10 mouse cellular contexts compared by ENCODE assay signal in the genomic region with DNA sequence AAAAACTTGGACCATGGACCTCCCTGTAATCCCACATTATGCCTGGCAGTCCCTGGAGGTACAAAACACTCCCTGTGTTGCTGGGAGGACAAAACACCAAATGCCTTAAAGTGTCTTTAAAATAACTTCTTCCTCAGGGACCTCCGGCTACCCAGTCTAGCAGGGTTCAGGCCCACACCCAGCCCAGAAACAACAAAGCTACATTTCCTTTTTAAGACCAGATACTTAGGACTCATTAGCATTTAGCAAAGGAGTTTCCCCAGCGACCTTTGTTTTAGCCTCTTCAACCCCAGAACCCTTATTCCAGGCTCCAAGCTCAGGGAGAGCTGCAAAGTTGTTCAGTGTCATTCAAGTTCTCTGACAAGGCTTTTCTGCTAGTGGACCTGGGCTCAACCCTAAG. TPM values are rescaled to one million over a fixed set of nuclear protein-coding genes. Genes with fewer than 3 reads are reported as not detected.
DNase-seq lines count a peak whose midpoint lies in the region; ATAC-seq and TF ChIP-seq lines count a peak whose summit lies in the region.
"Had no signal": no experiment of that assay in that cellular context is flagged by ENCODE, and none has a peak within 500 bp of the region (broad histone marks: within the 10 kb centered on the region; RNA-seq: fewer than 3 reads in every experiment).

No protein-coding gene starts in this region.

- ATAC-seq in kidney, postnatal 0 days (replicated peaks; ENCODE audit: low FRiP score, low read depth), result no peak
- no peak for ATAC-seq in embryonic facial prominence, embryonic 13.5 days (ENCODE audit: insufficient number of reproducible peaks, insufficient read depth, low FRiP score, low TSS enrichment, low read depth)
- ATAC-seq in hindbrain, postnatal 0 days, result no peak
- no peak for ATAC-seq in neural tube, embryonic 12.5 days (ENCODE audit: low FRiP score, low read depth)

- H3K4me1 ChIP-seq in kidney, postnatal 0 days (replicated peaks; ENCODE audit: insufficient read depth, low read length), result peaks cover 8% of the 10 kb centered on the region; the same call in 1 of the 2 replicates
- H3K4me1 ChIP-seq in embryonic facial prominence, embryonic 13.5 days, result peaks cover 13% of the 10 kb centered on the region; the same call in 1 of the 2 replicates
- H3K4me1 ChIP-seq in hindbrain, postnatal 0 days (ENCODE audit: insufficient read depth, low read length), result peaks cover 18% of the 10 kb centered on the region
- H3K4me1 ChIP-seq in neural tube, embryonic 12.5 days, result peaks cover 31% of the 10 kb centered on the region

- peak overlapping the region; percentile 54; the same call in 1 of the 2 replicates for H3K9ac ChIP-seq in kidney, postnatal 0 days (ENCODE audit: low read depth, low read length)
- H3K9ac ChIP-seq in embryonic facial prominence, embryonic 13.5 days, result peak overlapping the region; percentile 71
- peak overlapping the region; percentile 68 for H3K9ac ChIP-seq in hindbrain, postnatal 0 days (replicated peaks; ENCODE audit: low read length)
- H3K9ac ChIP-seq in neural tube, embryonic 12.5 days, result peak overlapping the region; percentile 81

- intact Hi-C loops in left cerebral cortex, postnatal 14 days (cut with DNase I), result no loop called here

- peak overlapping the region; percentile 19; the same call in 1 of the 2 replicates for H3K27ac ChIP-seq in kidney, postnatal 0 days
- H3K27ac ChIP-seq in embryonic facial prominence, embryonic 13.5 days, result no peak overlapping the region
- peak overlapping the region; percentile 90 for H3K27ac ChIP-seq in hindbrain, postnatal 0 days
- H3K27ac ChIP-seq in neural tube, embryonic 12.5 days, result peak overlapping the region; percentile 96

- no peak for TF ChIP-seq CTCF in kidney, postnatal 0 days (IDR thresholded peaks at IDR 0.05; ENCODE audit: low read depth)
- no peak for TF ChIP-seq CTCF in hindbrain, postnatal 0 days (IDR thresholded peaks at IDR 0.05; ENCODE audit: low read depth)

- H3K4me3 ChIP-seq in kidney, postnatal 0 days (replicated peaks; ENCODE audit: low read depth, low read length), result peak overlapping the region; percentile 52
- peak overlapping the region; percentile 55 for H3K4me3 ChIP-seq in embryonic facial prominence, embryonic 13.5 days
- peak overlapping the region; percentile 60 for H3K4me3 ChIP-seq in hindbrain, postnatal 0 days (ENCODE audit: low read length)
- H3K4me3 ChIP-seq in neural tube, embryonic 12.5 days, result peak overlapping the region; percentile 67

- DNase-seq in kidney, postnatal 0 days (ENCODE audit: low spot score), result no peak
- DNase-seq in kidney, postnatal 14 days, result no peak
- DNase-seq in hindbrain, postnatal 0 days (ENCODE audit: low spot score), result no peak
- no peak for DNase-seq in left cerebral cortex, postnatal 14 days (ENCODE audit: low spot score in 2 of 2)
- DNase-seq in adipocyte (ENCODE audit: low spot score), result no peak
- no peak for DNase-seq in kidney, adult 18-20 months
- DNase-seq: thymus, postnatal 25 days had no signal

- no peaks in the 10 kb centered on the region for H3K9me3 ChIP-seq in kidney, postnatal 0 days (replicated peaks; ENCODE audit: low read length)
- H3K9me3 ChIP-seq in embryonic facial prominence, embryonic 13.5 days, result no peaks in the 10 kb centered on the region
- H3K9me3 ChIP-seq in hindbrain, postnatal 0 days (ENCODE audit: low read length), result no peaks in the 10 kb centered on the region
- no peaks in the 10 kb centered on the region for H3K9me3 ChIP-seq in neural tube, embryonic 12.5 days

- peak overlapping the region; percentile 91 for H3K4me2 ChIP-seq in kidney, postnatal 0 days (ENCODE audit: low read length)
- H3K4me2 ChIP-seq in embryonic facial prominence, embryonic 13.5 days, result peak overlapping the region; percentile 94
- peak overlapping the region; percentile 86 for H3K4me2 ChIP-seq in hindbrain, postnatal 0 days (ENCODE audit: low read depth, low read length)
- peak overlapping the region; percentile 83 for H3K4me2 ChIP-seq in neural tube, embryonic 12.5 days (replicated peaks)

- WGBS in kidney, postnatal 0 days, result 35% methylated on average over 2 of the region's 2 CpGs
- 22% methylated on average over 2 of the region's 2 CpGs for WGBS in embryonic facial prominence, embryonic 13.5 days
- 5% methylated on average over 2 of the region's 2 CpGs for WGBS in hindbrain, postnatal 0 days
- 9% methylated on average over 2 of the region's 2 CpGs for WGBS in neural tube, embryonic 12.5 days

- no peaks in the 10 kb centered on the region for H3K36me3 ChIP-seq in kidney, postnatal 0 days (ENCODE audit: insufficient read depth, low read length)
- no peaks in the 10 kb centered on the region for H3K36me3 ChIP-seq in embryonic facial prominence, embryonic 13.5 days
- H3K36me3 ChIP-seq in hindbrain, postnatal 0 days (ENCODE audit: insufficient read depth, low read length), result no peaks in the 10 kb centered on the region
- H3K36me3 ChIP-seq in neural tube, embryonic 12.5 days, result no peaks in the 10 kb centered on the region

- H3K27me3 ChIP-seq in kidney, postnatal 0 days (ENCODE audit: insufficient read depth, low read length), result no peaks in the 10 kb centered on the region
- H3K27me3 ChIP-seq in embryonic facial prominence, embryonic 13.5 days, result peaks cover 55% of the 10 kb centered on the region
- no peaks in the 10 kb centered on the region for H3K27me3 ChIP-seq in hindbrain, postnatal 0 days (ENCODE audit: insufficient read depth, low read length)
- peaks cover 2% of the 10 kb centered on the region; the same call in 1 of the 2 replicates for H3K27me3 ChIP-seq in neural tube, embryonic 12.5 days (replicated peaks)

RNA-seq across cellular contexts. Expression of a gene that starts 0.9 kb away (rescaled TPM):
- 24.1 and 26.6 TPM in 2 replicates for polyA plus RNA-seq in kidney, postnatal 0 days (2015; fragmentation: Nextera tagmentation; extraction: Ambion mirVana)
- polyA plus RNA-seq in embryonic facial prominence, embryonic 13.5 days (2015; fragmentation: Nextera tagmentation; extraction: Ambion mirVana), result 6.9 and 7.3 TPM in 2 replicates
- 56.6 and 76.0 TPM in 2 replicates for total RNA-seq in hindbrain, postnatal 0 days (2014; rRNA removed)
- polyA plus RNA-seq in hindbrain, postnatal 0 days (2015; fragmentation: Nextera tagmentation; extraction: Ambion mirVana), result 118 and 133 TPM in 2 replicates
- polyA plus RNA-seq in neural tube, embryonic 12.5 days (2016; fragmentation: Nextera tagmentation; extraction: Ambion mirVana), result 90.6 and 92.9 TPM in 2 replicates
- 10 to 100 TPM; 35.7 to 45.1 TPM for total RNA-seq in left cerebral cortex, postnatal 14 days (2021)

RNA-seq across cellular contexts. Expression of a gene that starts 13.4 kb away (rescaled TPM):
- polyA plus RNA-seq in kidney, postnatal 0 days (2015; fragmentation: Nextera tagmentation; extraction: Ambion mirVana), result 55.7 and 65.9 TPM in 2 replicates
- 128 and 132 TPM in 2 replicates for polyA plus RNA-seq in embryonic facial prominence, embryonic 13.5 days (2015; fragmentation: Nextera tagmentation; extraction: Ambion mirVana)
- 94.8 and 112 TPM in 2 replicates for total RNA-seq in hindbrain, postnatal 0 days (2014; rRNA removed)
- 107 and 110 TPM in 2 replicates for polyA plus RNA-seq in hindbrain, postnatal 0 days (2015; fragmentation: Nextera tagmentation; extraction: Ambion mirVana)
- 95.1 and 101 TPM in 2 replicates for polyA plus RNA-seq in neural tube, embryonic 12.5 days (2016; fragmentation: Nextera tagmentation; extraction: Ambion mirVana)
- total RNA-seq in left cerebral cortex, postnatal 14 days (2021), result 100 to 1,000 TPM; 136 to 137 TPM

RNA-seq across cellular contexts. Expression of a gene that starts 24.8 kb away (rescaled TPM):
- polyA plus RNA-seq in kidney, postnatal 0 days (2015; fragmentation: Nextera tagmentation; extraction: Ambion mirVana), result not detected in 2 replicates
- polyA plus RNA-seq in embryonic facial prominence, embryonic 13.5 days (2015; fragmentation: Nextera tagmentation; extraction: Ambion mirVana), result not detected in 2 replicates
- 0.29 TPM in 1 of 2 replicates, not detected in the other for total RNA-seq in hindbrain, postnatal 0 days (2014; rRNA removed)
- 0.40 TPM in 2 replicates for polyA plus RNA-seq in hindbrain, postnatal 0 days (2015; fragmentation: Nextera tagmentation; extraction: Ambion mirVana)
- 0.27 and 0.34 TPM in 2 replicates for polyA plus RNA-seq in neural tube, embryonic 12.5 days (2016; fragmentation: Nextera tagmentation; extraction: Ambion mirVana)
- total RNA-seq in left cerebral cortex, postnatal 14 days (2021), result not detected
- total RNA-seq: gastrocnemius, postnatal 10 days had no signal

RNA-seq across cellular contexts. Expression of a gene that starts 32.7 kb away (rescaled TPM):
- 0.34 and 0.41 TPM in 2 replicates for polyA plus RNA-seq in kidney, postnatal 0 days (2015; fragmentation: Nextera tagmentation; extraction: Ambion mirVana)
- polyA plus RNA-seq in embryonic facial prominence, embryonic 13.5 days (2015; fragmentation: Nextera tagmentation; extraction: Ambion mirVana), result 0.84 and 0.93 TPM in 2 replicates
- total RNA-seq in hindbrain, postnatal 0 days (2014; rRNA removed), result 0.47 and 0.68 TPM in 2 replicates
- 0.09 and 0.28 TPM in 2 replicates for polyA plus RNA-seq in hindbrain, postnatal 0 days (2015; fragmentation: Nextera tagmentation; extraction: Ambion mirVana)
- 1.8 TPM in 2 replicates for polyA plus RNA-seq in neural tube, embryonic 12.5 days (2016; fragmentation: Nextera tagmentation; extraction: Ambion mirVana)
- 1 to 10 TPM; 1.6 to 2.4 TPM for total RNA-seq in left cerebral cortex, postnatal 14 days (2021)

RNA-seq across cellular contexts. Expression of a gene that starts 32.9 kb away (rescaled TPM):
- polyA plus RNA-seq in kidney, postnatal 0 days (2015; fragmentation: Nextera tagmentation; extraction: Ambion mirVana), result 50.0 and 55.5 TPM in 2 replicates
- polyA plus RNA-seq in embryonic facial prominence, embryonic 13.5 days (2015; fragmentation: Nextera tagmentation; extraction: Ambion mirVana), result 49.1 and 62.8 TPM in 2 replicates
- total RNA-seq in hindbrain, postnatal 0 days (2014; rRNA removed), result 32.9 and 51.8 TPM in 2 replicates
- polyA plus RNA-seq in hindbrain, postnatal 0 days (2015; fragmentation: Nextera tagmentation; extraction: Ambion mirVana), result 49.8 and 52.9 TPM in 2 replicates
- polyA plus RNA-seq in neural tube, embryonic 12.5 days (2016; fragmentation: Nextera tagmentation; extraction: Ambion mirVana), result 62.4 and 64.7 TPM in 2 replicates
- 10 to 100 TPM; 63.1 to 68.4 TPM for total RNA-seq in left cerebral cortex, postnatal 14 days (2021)
